In the genomic region with DNA sequence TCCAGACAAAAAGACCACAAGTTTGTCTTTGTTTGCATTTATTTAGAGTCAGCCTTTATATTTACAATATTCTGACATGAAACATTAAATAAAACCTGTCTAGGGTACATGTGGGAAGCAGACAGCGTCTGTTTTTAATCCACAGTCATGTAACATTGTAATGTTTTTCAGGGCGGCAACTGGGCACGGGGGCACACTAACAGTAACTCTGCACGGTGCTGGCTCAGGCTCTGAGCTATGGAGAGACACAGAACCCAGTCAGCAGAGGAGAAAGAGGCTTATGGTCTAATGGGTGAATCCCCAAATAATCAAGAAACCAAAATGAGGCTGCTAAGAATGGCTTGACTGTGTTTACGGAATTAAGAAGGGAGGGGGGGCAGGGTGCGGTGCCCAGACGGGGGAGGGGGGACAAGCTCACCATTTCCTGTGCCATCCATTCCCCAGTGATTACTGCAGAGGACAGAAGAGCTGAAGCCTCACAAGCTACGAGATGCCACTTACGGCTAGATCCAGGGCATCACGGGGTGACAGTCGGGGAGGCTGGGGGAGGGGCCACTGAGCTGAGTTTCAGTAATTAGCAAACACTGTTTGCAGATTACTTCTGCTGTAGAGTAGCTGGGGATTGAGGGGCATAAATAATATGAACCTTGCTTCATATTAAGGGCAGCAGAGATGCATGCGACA, we compare ENCODE assay signal across 12 mouse cellular contexts.
DNase-seq lines count a peak whose midpoint lies in the region; ATAC-seq and TF ChIP-seq lines count a peak whose summit lies in the region.
"Had no signal": no experiment of that assay in that cellular context is flagged by ENCODE, and none has a peak within 500 bp of the region (broad histone marks: within the 10 kb centered on the region; RNA-seq: fewer than 3 reads in every experiment).

No protein-coding gene starts in this region.

- DNase-seq in B cell, adult 2 months, result peak; percentile 80
- DNase-seq in limb, embryonic 11.5 days (ENCODE audit: low spot score), result no peak
- DNase-seq in layer of hippocampus, adult 9-10 months (ENCODE audit: low spot score), result no peak
- no peak for DNase-seq in left cerebral cortex, adult 9 months (ENCODE audit: low spot score in 2 of 2)
- no peak for DNase-seq in kidney, adult 9 months
- DNase-seq: kidney, postnatal 25 days; liver, embryonic 13.5 days; right cerebral cortex, postnatal 14 days had no signal

- no peaks in the 10 kb centered on the region for H3K9me3 ChIP-seq in kidney, embryonic 16.5 days (ENCODE audit: low read length)
- no peaks in the 10 kb centered on the region for H3K9me3 ChIP-seq in kidney, embryonic 14.5 days (ENCODE audit: control insufficient read depth, low read length)
- H3K9me3 ChIP-seq in limb, embryonic 11.5 days (ENCODE audit: control insufficient read depth, low read length), result no peaks in the 10 kb centered on the region
- H3K9me3 ChIP-seq: liver, embryonic 13.5 days had no signal

- peak overlapping the region; percentile 56; the same call in 1 of the 2 replicates for H3K27ac ChIP-seq in kidney, embryonic 16.5 days (ENCODE audit: low read length)
- H3K27ac ChIP-seq in kidney, embryonic 14.5 days (ENCODE audit: low read depth, low read length), result no peak overlapping the region
- 0 out of 2 replicates have a peak overlapping the region, but pooled peaks have one; percentile 68 for H3K27ac ChIP-seq in embryonic fibroblast, embryonic 13.5 days (ENCODE audit: insufficient read depth, low read length)
- H3K27ac ChIP-seq in limb, embryonic 11.5 days (replicated peaks; ENCODE audit: low read depth, low read length), result peak overlapping the region; percentile 80
- H3K27ac ChIP-seq: liver, embryonic 13.5 days had no signal

- peaks cover 67% of the 10 kb centered on the region for H3K36me3 ChIP-seq in kidney, embryonic 16.5 days (ENCODE audit: insufficient read depth, low read length)
- H3K36me3 ChIP-seq in kidney, embryonic 14.5 days (ENCODE audit: control insufficient read depth, insufficient read depth, low read length), result peaks cover 72% of the 10 kb centered on the region
- H3K36me3 ChIP-seq in limb, embryonic 11.5 days (ENCODE audit: control insufficient read depth, insufficient read depth, low read length), result peaks cover 20% of the 10 kb centered on the region

- H3K9ac ChIP-seq in kidney, embryonic 16.5 days (replicated peaks; ENCODE audit: low read length), result no peak overlapping the region
- H3K9ac ChIP-seq in kidney, embryonic 14.5 days (ENCODE audit: low read depth, low read length), result no peak overlapping the region
- no peak overlapping the region for H3K9ac ChIP-seq in limb, embryonic 11.5 days (ENCODE audit: low read length)
- H3K9ac ChIP-seq: liver, embryonic 13.5 days had no signal

- TF ChIP-seq POLR2A in embryonic fibroblast, embryonic 13.5 days (IDR thresholded peaks at IDR 0.05; ENCODE audit: low read depth, low read length), result no peak

- no peaks in the 10 kb centered on the region for H3K27me3 ChIP-seq in kidney, embryonic 16.5 days (ENCODE audit: insufficient read depth, low read length)
- H3K27me3 ChIP-seq in kidney, embryonic 14.5 days (ENCODE audit: control insufficient read depth, insufficient read depth, low read length), result no peaks in the 10 kb centered on the region
- no peaks in the 10 kb centered on the region for H3K27me3 ChIP-seq in limb, embryonic 11.5 days (ENCODE audit: control insufficient read depth, insufficient read depth, low read length)
- H3K27me3 ChIP-seq: liver, embryonic 13.5 days had no signal

- peaks cover 18% of the 10 kb centered on the region for H3K4me1 ChIP-seq in kidney, embryonic 16.5 days (ENCODE audit: insufficient read depth, low read length)
- H3K4me1 ChIP-seq in kidney, embryonic 14.5 days (ENCODE audit: control insufficient read depth, insufficient read depth, low read length), result peaks cover 10% of the 10 kb centered on the region
- H3K4me1 ChIP-seq in embryonic fibroblast, embryonic 13.5 days (ENCODE audit: control insufficient read depth, insufficient read depth, low read length), result peaks cover 8% of the 10 kb centered on the region
- peaks cover 43% of the 10 kb centered on the region for H3K4me1 ChIP-seq in limb, embryonic 11.5 days (ENCODE audit: control insufficient read depth, insufficient read depth, low read length)
- H3K4me1 ChIP-seq: liver, embryonic 13.5 days had no signal

- H3K4me2 ChIP-seq in kidney, embryonic 16.5 days (replicated peaks; ENCODE audit: low read depth, low read length), result no peak overlapping the region
- no peak overlapping the region for H3K4me2 ChIP-seq in kidney, embryonic 14.5 days (replicated peaks; ENCODE audit: low read depth, low read length)
- no peak overlapping the region for H3K4me2 ChIP-seq in limb, embryonic 11.5 days (ENCODE audit: low read depth, severe bottlenecking)
- H3K4me2 ChIP-seq: liver, embryonic 13.5 days had no signal

- 43% methylated on average over 12 of the region's 12 CpGs for WGBS in kidney, embryonic 16.5 days
- 51% methylated on average over 12 of the region's 12 CpGs for WGBS in kidney, embryonic 14.5 days
- 34% methylated on average over 12 of the region's 12 CpGs for WGBS in limb, embryonic 11.5 days

- H3K4me3 ChIP-seq in kidney, embryonic 16.5 days (ENCODE audit: low read length), result no peak overlapping the region
- H3K4me3 ChIP-seq in kidney, embryonic 14.5 days (ENCODE audit: low read length), result no peak overlapping the region
- H3K4me3 ChIP-seq in embryonic fibroblast, embryonic 13.5 days (ENCODE audit: insufficient read depth, low read length), result no peak overlapping the region
- H3K4me3 ChIP-seq in limb, embryonic 11.5 days (ENCODE audit: low read depth, low read length), result no peak overlapping the region
- H3K4me3 ChIP-seq: liver, embryonic 13.5 days had no signal

- ATAC-seq in kidney, embryonic 16.5 days (ENCODE audit: low FRiP score, low TSS enrichment), result no peak
- no peak for ATAC-seq in kidney, embryonic 14.5 days (ENCODE audit: low FRiP score, low TSS enrichment)
- no peak for ATAC-seq in limb, embryonic 11.5 days (ENCODE audit: insufficient number of reproducible peaks, low FRiP score, low TSS enrichment, low read depth)
- ATAC-seq: CD4-positive, CD25-positive, alpha-beta regulatory T cell, adult 4 months had no signal

- no peak for TF ChIP-seq CTCF in embryonic fibroblast, embryonic 13.5 days (IDR thresholded peaks at IDR 0.05; ENCODE audit: borderline replicate concordance, insufficient read depth, low read length)

Comparison
In these comparisons a context has a peak if more than half of its experiments do, and no peak if none do; other contexts are left out.
1. DNase-seq: peak in B cell, adult 2 months (2 of 2); none in limb, embryonic 11.5 days (single experiment), layer of hippocampus, adult 9-10 months (single experiment), left cerebral cortex, adult 9 months (0 of 2) and kidney, adult 9 months (single experiment).